Mouse (Mus musculus): ENCODE results near the gene Qrich2. TPM values are rescaled to one million over a fixed set of nuclear protein-coding genes. Genes with fewer than 3 reads are reported as not detected.
"Not testable (repeated sequence)": the region's sequence is repeated elsewhere in the genome, so short reads cannot be mapped to it uniquely, and the experiment has no call there.

The Qrich2 gene
- total RNA-seq, 2 experiments from 2014 or later, result 0.11 TPM; not detected in 1

DNA sequence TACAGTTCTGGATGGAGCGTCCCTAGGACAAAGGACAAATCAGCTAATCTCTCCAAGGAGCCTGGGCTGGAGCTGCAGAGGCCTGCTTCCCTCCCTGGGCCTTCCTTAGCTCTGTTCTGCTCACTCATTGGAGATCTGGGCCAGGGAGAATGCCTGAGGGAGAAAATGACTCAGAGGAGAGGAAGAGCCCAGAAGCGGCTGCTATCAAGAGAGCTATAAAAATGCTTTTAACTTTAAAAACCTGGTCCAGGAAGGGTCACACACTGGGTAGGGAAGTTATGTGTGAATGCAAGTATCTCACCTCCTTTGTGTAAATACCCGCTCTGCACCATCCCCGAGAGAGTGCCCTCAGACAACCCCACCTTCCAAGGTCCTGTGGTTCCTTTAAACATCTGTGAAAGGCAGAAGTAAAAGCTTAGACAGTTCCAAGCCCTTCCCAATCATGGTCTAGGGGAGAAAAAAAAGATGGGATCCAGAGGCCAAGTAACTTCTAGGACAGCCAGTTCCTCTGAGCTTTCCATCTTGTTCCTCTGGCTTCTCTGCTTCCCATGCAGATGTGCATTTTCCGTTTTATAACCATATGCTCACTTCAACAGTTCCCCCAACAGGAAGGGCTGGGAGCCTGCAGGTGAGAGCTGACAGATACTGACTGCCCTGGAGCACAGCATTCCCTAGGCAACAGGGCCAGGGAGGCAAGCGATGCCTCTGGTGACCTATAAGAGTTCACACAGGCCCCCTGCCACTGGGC, 49.7 kb downstream of the Qrich2 start:
- no peak for DNase-seq
- intact Hi-C loops (cut with DNase I), result no loop called here

- DNase-seq, result no peak
- intact Hi-C loops (cut with DNase I), result no loop called here
Measured at GRCm38 (mm10) chr11:116413631-116414022, 52.4 kb downstream of the Qrich2 start.

DNA sequence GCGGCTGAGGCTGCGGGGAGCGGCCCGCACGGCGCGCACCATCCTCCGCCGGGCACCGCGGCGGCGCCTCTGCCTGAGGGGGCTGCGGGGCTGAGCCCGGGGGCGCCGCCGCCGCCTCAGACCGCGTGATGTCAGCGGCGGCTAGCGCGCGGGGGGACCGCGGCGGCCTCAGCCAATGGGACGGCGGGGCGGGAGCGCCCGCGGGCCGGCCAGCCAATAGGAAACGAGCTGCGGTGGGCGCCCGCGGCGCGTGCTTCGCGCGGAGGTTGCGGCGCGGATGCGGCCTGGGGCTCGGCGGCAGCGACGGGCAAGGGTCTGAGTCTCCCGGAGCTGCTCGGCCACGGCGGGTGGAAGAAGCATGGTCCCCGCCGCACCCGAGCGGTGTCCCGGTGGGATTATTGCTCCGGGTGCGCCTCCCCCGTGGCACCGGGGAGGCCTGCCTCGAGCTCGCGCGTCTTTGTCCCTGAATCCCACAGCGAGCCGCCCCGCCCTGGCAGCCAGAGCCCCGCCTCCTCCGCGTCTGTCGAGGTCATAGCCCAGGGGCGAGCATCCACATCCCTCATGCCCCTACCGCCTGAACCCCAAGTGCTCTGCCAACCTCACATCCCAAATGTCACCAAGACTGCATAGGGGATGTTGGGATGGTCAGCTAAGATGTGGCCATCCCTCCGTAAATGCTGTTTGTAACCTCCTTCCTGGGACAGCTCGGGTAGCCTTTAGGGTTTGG, 53.0 kb downstream of the Qrich2 start, which contains the start of gene Rnf157:
Gene Rnf157, minus strand, starts transcription at position 129 of the 727 bp plus-strand sequence.
- intact Hi-C loops (cut with DNase I), result no loop called here
- DNase-seq, result peak; percentile 82 to 90

- peak in 1 of 2 experiments; percentile 22 for DNase-seq
- intact Hi-C loops (cut with DNase I), result no loop called here
Measured at GRCm38 (mm10) chr11:116412028-116412827, 53.8 kb downstream of the Qrich2 start.

DNA sequence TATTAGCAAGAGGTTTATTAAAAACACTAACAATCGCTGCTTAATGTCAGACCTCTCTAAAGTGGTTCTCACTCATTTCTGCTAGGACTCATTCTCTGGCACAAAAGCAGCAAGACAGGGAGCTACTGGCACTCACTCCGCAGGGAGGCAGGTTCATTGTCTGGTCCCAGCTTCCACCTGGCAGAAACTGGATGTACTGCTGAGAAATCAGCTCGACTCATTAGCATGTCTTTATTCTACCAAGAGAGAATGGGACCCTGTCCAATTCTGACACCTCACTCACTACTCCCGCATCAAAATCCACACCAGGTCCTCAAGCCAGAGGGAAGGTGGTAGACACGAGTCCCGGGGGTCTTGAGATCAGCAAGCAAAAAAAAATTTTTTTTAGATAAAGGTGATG, 54.5 kb downstream of the Qrich2 start:
- intact Hi-C loops (cut with DNase I), result no loop called here
- no peak for DNase-seq

GRCm38 (mm10) chr11:116410415-116410814, 55.6 kb downstream of the Qrich2 start:
- intact Hi-C loops (cut with DNase I); DNase-seq: not testable (repeated sequence)

DNA sequence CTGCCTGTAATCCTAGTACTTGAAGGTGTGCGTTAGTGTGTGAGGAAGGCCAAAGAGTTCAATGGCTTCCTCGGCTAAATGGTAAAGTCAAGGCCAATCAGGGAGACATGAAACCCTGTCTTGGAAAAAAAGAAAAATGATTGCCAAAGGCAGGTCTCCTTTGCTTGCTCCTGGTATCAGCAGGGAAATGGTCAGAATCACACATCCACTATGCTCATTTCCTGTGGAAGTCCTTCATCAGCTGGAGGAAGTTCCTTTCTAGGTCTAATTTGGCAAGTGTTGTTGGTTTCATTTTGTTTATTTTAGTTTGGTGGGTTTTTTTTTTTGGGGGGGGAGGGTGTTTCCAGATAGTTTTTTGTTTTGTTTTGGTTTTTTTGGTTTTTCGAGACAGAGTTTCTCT, 57.0 kb downstream of the Qrich2 start:
- no peak for DNase-seq
- intact Hi-C loops (cut with DNase I), result no loop called here

- intact Hi-C loops (cut with DNase I), result no loop called here
- DNase-seq, result no peak
Measured at GRCm38 (mm10) chr11:116406231-116406728, 59.8 kb downstream of the Qrich2 start.

GRCm38 (mm10) chr11:116405601-116406000, 60.4 kb downstream of the Qrich2 start:
- intact Hi-C loops (cut with DNase I), result no loop called here

DNA sequence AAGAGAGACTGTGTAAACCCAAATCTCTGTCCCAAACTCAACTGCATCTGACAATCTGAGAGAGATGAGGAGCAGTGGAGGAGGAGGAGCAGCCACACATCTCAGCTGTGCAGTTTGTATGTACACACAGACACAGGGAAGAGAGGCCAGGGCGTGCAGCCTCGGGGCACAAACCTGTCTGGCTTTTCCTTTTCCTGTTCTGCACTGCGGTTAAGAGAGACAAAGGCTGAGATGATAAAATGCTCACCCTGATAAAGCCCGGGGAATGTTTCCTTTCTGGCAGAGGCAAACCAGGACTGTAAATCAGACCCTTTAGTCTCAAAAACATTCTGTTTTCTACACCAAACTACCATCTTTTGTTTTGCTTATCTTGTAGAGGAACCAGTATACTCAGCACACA, 65.5 kb downstream of the Qrich2 start:
- intact Hi-C loops (cut with DNase I), result no loop called here
- DNase-seq, result no peak

More at GRCm38 (mm10) chr11:116405601-116406000, 60.4 kb downstream of the Qrich2 start:
- no peak for DNase-seq

- intact Hi-C loops (cut with DNase I), result no loop called here
- no peak for DNase-seq
Measured at GRCm38 (mm10) chr11:116398348-116398677, 67.7 kb downstream of the Qrich2 start.

GRCm38 (mm10) chr11:116397517-116398347, 68.3 kb downstream of the Qrich2 start:
- intact Hi-C loops (cut with DNase I), result no loop called here
- DNase-seq, result no peak

DNA sequence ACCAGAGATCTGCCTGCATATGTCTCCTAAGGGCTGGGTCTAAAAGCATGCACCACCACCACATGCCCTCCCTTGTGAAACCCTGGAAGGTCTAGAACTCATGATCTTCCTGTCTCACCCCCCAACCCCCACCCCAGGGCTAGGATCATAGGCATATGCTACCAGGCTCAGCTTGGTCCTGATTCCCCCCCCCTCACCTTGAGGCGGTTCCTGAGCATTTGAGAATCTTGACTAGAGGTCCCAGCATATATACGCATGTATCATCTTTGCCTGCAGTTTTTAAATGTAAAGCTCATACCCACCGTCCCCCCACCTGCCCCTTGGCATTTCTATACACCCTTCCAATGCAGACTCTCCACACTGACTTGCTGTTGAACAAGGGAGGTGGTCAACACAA, 69.1 kb downstream of the Qrich2 start:
- intact Hi-C loops (cut with DNase I), result no loop called here
- no peak for DNase-seq

DNA sequence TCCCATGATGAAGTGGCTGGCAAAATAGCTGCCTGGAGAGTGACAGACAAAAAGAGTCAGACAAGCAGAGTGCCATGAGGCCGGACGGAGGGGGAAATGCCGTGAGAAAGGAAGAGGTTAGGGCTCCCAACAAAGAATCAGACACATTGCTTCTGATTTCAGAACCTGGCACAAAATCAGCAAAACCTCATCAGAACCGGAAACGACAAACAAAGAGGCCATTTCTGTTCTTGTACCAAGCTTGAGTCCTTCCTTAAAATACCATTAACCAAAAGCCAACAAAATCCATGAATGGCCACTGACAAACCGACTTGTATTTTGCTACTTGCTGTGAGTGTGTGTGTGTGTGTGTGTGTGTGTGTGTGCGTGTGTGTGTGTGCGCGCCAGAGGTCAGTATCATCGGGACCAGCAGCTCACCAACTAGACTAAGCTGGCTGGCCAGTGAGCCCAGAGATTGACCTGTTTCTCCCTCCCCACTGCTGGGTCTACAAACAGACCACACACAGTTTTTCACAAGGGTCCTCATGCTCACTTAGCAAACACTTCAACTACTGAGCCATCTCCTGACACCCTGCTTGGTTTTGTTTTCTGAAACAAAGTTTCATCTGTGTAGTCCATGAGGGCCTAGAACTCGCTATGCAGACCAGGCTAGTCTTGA, 69.6 kb downstream of the Qrich2 start:
- DNase-seq, result no peak
- intact Hi-C loops (cut with DNase I), result no loop called here

DNA sequence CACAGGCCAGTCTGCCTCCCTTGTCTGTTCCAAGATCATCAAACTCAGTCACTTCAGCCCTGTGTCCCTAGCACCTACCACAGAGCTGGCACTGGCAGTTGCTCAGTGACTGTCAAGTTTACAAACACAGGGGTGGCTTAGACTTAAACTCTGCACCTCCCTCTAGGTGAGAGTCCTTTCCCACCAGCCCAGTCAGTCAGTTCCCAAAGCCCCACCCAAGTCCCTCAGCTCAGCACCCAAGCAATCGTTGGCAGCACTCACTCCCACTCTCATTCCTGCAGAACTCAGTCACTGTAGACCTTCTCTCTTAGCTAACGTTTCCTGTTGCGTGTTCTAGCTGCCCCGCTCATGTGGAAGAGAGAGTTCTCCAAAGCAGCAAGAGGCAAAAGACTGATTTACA, 71.3 kb downstream of the Qrich2 start:
- no peak for DNase-seq
- intact Hi-C loops (cut with DNase I), result no loop called here

Other genes starting within 250 kb of the Qrich2 start
- gene Evpl, start 228.2 kb downstream of the Qrich2 start, total RNA-seq (2021), result 1 to 10 TPM in 1 of 2 experiments, under 1 TPM in 1; 0.62 to 1.0 TPM
- 10 to 100 TPM; 65.9 to 71.2 TPM for gene Srp68, start 192.0 kb downstream of the Qrich2 start, total RNA-seq (2021)
- gene Galr2, start 185.3 kb downstream of the Qrich2 start, total RNA-seq (2021), result not detected
- gene Exoc7, start 159.0 kb downstream of the Qrich2 start, total RNA-seq (2021), result 10 to 100 TPM; 56.4 to 60.9 TPM
- gene Foxj1, start 130.8 kb downstream of the Qrich2 start, total RNA-seq (2021), result not detected
- 1 to 10 TPM; 5.8 to 6.1 TPM for gene Rnf157, start 53.2 kb downstream of the Qrich2 start, total RNA-seq (2021)
- 10 to 100 TPM; 40.4 to 44.9 TPM for gene Ubald2, start 32.1 kb downstream of the Qrich2 start, total RNA-seq (2021)
- gene Prpsap1, start 28.0 kb upstream of the Qrich2 start, total RNA-seq (2021), result 10 to 100 TPM; 30.9 to 34.6 TPM
- gene Sphk1, start 64.7 kb upstream of the Qrich2 start, total RNA-seq (2021), result 1 to 10 TPM; 1.0 to 1.2 TPM
- gene Ube2o, start 115.2 kb upstream of the Qrich2 start, total RNA-seq (2021), result 10 to 100 TPM; 28.5 to 29.7 TPM
- gene Aanat, start 120.2 kb upstream of the Qrich2 start, total RNA-seq (2021), result not detected
- gene Rhbdf2, start 160.8 kb upstream of the Qrich2 start, total RNA-seq (2021), result 10 to 100 TPM; 10.3 to 15.3 TPM
- 1 to 10 TPM in 1 of 2 experiments, under 1 TPM in 1; 0.97 to 1.8 TPM for gene Prcd, start 187.3 kb upstream of the Qrich2 start, total RNA-seq (2021)
- gene Cygb, start 188.1 kb upstream of the Qrich2 start, total RNA-seq (2021), result 10 to 100 TPM; 39.8 to 50.8 TPM

Measured in heart, postnatal 36 days (tissue).